Mouse (Mus musculus) stomach, embryonic 15.5 days (tissue): ENCODE results near the gene Plin5. TPM values are rescaled to one million over a fixed set of nuclear protein-coding genes. Genes with fewer than 3 reads are reported as not detected.
A peak's percentile ranks its signal among the peaks of the same experiment; 100 is the strongest.

Source experiments
- ATAC-seq: fragments of 200-750 bp; cut with Nextera tagmentation; 2 replicates; pipeline ENCODE4 v1.8.0; 2017; ENCODE audit warnings: low read depth, moderate number of reproducible peaks, moderate TSS enrichment; ENCODE audit not compliant: insufficient read depth, low FRiP score
- H3K27ac ChIP-seq: fragments of 300-500 bp; sonication (generic); 2 replicates; pipeline ENCODE4 v1.5.1; 2015; ENCODE audit warnings: mild to moderate bottlenecking, inconsistent platforms
- H3K27me3 ChIP-seq: fragments of 300-500 bp; sonication (generic); replicated peaks from 2 replicates; pipeline ENCODE4 v1.6.1; 2015; ENCODE audit warnings: inconsistent platforms
- H3K36me3 ChIP-seq: fragments of 300-500 bp; sonication (generic); 2 replicates; pipeline ENCODE4 v1.6.1; 2015; ENCODE audit warnings: inconsistent platforms
- H3K4me1 ChIP-seq: fragments of 300-500 bp; sonication (generic); 2 replicates; pipeline ENCODE4 v1.6.1; 2015; ENCODE audit warnings: inconsistent platforms
- H3K4me2 ChIP-seq: fragments of 300-500 bp; sonication (generic); 2 replicates; pipeline ENCODE4 v1.6.1; 2015; ENCODE audit warnings: mild to moderate bottlenecking, inconsistent platforms
- H3K4me3 ChIP-seq: fragments of 300-500 bp; sonication (generic); replicated peaks from 2 replicates; pipeline ENCODE4 v1.5.1; 2015; ENCODE audit warnings: inconsistent platforms
- H3K9ac ChIP-seq: fragments of 300-500 bp; sonication (generic); 2 replicates; pipeline ENCODE4 v1.6.1; 2015; ENCODE audit warnings: inconsistent platforms
- H3K9me3 ChIP-seq: fragments of 300-500 bp; sonication (generic); 2 replicates; pipeline ENCODE4 v1.6.1; 2016; ENCODE audit warnings: inconsistent platforms
- WGBS: fragments of 180-500 bp; shearing (Covaris S2); methylation state at CpG from one replicate; pipeline ENCODE4 v1.1.7; 2015; 5-methylcytosine and 5-hydroxymethylcytosine counted together
- polyA plus RNA-seq: library from polyadenylated mRNA; unstranded; fragments of >200 nt; fragmentation: Nextera tagmentation; extraction: Ambion mirVana; gene quantifications from 2 replicates; pipeline ENCODE4 v1.2.1, GENCODE M21; 2015

Plin5 gene
- polyA plus RNA-seq, 1 experiment from 2014 or later: 0.42 TPM

- no peak for ATAC-seq
- 40% methylated on average over 7 of the region's 7 CpGs for WGBS
These were observed 14.4 kb upstream of the Plin5 start for GRCm38 (mm10) chr17:56131814-56132213.

DNA sequence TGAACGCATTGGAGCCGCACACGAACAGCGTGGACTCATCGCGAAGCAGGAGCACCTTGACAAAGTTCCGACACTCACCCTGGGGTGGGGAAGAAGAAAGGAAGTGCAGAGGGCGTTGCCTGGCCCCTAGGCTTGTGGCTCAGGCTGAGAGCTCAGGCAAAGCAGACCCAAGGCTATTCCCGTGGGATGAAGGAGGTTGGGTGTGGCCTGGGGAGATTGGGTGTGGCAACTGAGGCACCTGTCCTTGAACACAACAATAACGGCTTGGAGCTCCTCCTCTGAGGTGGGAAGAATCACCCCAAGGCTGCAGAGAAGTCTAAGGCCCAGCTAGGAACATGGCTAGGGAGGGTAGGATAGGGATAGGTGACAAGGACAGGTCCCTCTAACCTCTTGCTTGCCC, 13.7 kb upstream of the Plin5 start:
- Histone ChIP-seq H3K9me3 (no peaks in the 10 kb centered on the region), H3K36me3 (no peaks in the 10 kb centered on the region), H3K4me2 (no peak overlapping the region), H3K9ac (no peak overlapping the region), H3K27ac (no peak overlapping the region), H3K27me3 (no peaks in the 10 kb centered on the region), H3K4me3 (no peak overlapping the region), H3K4me1 (peaks cover 20% of the 10 kb centered on the region)
- WGBS: 92% methylated on average over 10 of the region's 10 CpGs
- no peak for ATAC-seq

More at GRCm38 (mm10) chr17:56131814-56132213, 14.4 kb upstream of the Plin5 start:
- Histone ChIP-seq H3K36me3 (no peaks in the 10 kb centered on the region), H3K4me2 (no peak overlapping the region), H3K9me3 (no peaks in the 10 kb centered on the region), H3K27me3 (no peaks in the 10 kb centered on the region), H3K9ac (no peak overlapping the region), H3K4me3 (no peak overlapping the region), H3K27ac (no peak overlapping the region), H3K4me1 (peaks cover 20% of the 10 kb centered on the region)

- Histone ChIP-seq H3K4me1 (peaks cover 16% of the 10 kb centered on the region), H3K4me2 (no peak overlapping the region), H3K27me3 (peaks cover 15% of the 10 kb centered on the region), H3K9me3 (no peaks in the 10 kb centered on the region), H3K27ac (no peak overlapping the region), H3K9ac (no peak overlapping the region), H3K36me3 (no peaks in the 10 kb centered on the region), H3K4me3 (no peak overlapping the region)
- WGBS: 78% methylated on average over 15 of the region's 15 CpGs
- no peak for ATAC-seq
These were observed 10.8 kb upstream of the Plin5 start for GRCm38 (mm10) chr17:56128246-56128645.

DNA sequence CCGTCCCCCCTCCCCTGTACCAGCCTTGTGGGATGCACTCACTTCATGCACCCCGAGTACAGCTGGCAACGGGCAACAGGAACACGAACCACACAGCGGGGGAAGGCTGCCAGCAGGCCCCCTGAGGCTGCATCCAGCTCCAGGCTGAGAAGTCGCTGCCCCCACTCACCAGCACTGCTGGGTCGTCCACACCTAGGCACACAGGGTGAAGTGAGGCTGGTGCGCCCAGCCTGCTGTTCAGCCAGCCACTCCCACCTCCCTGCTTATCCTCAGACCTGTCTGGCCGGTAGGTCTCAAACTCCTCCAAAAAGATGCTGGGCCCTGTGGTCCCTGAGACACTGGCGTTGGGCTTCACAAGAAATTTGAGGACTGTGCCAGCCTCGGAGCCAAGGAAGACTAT, 8.8 kb upstream of the Plin5 start:
- no peak for ATAC-seq
- H3K27me3 ChIP-seq: peaks cover 29% of the 10 kb centered on the region
- H3K4me3 ChIP-seq: no peak overlapping the region
- H3K9ac ChIP-seq: no peak overlapping the region
- no peaks in the 10 kb centered on the region for H3K36me3 ChIP-seq
- H3K4me1 ChIP-seq: peaks cover 12% of the 10 kb centered on the region
- no peak overlapping the region for H3K27ac ChIP-seq
- no peaks in the 10 kb centered on the region for H3K9me3 ChIP-seq
- 72% methylated on average over 11 of the region's 11 CpGs for WGBS
- H3K4me2 ChIP-seq: no peak overlapping the region

DNA sequence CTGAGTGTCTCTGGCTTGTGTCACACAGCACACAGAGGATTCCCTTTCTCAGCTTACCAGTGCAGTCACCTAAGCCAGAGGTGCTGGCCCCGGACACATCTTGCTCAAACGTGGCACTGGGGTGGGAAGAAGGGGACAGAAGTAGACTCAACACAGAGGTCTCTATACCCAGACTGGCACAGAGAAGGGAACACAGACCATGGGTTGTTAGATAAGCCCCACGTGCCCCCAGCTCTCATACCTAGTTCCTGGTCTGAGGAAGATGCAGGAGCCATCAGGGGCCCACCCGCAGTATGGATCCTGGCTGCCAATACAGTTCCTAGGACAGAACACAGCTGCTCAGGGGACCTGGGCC, 7.9 kb upstream of the Plin5 start:
- H3K4me2 ChIP-seq: no peak overlapping the region
- H3K9me3 ChIP-seq: no peaks in the 10 kb centered on the region
- no peak for ATAC-seq
- no peak overlapping the region for H3K9ac ChIP-seq
- no peak overlapping the region for H3K27ac ChIP-seq
- WGBS: 89% methylated on average over 4 of the region's 4 CpGs
- H3K4me3 ChIP-seq: no peak overlapping the region
- peaks cover 16% of the 10 kb centered on the region for H3K4me1 ChIP-seq
- H3K27me3 ChIP-seq: peaks cover 38% of the 10 kb centered on the region
- no peaks in the 10 kb centered on the region for H3K36me3 ChIP-seq

DNA sequence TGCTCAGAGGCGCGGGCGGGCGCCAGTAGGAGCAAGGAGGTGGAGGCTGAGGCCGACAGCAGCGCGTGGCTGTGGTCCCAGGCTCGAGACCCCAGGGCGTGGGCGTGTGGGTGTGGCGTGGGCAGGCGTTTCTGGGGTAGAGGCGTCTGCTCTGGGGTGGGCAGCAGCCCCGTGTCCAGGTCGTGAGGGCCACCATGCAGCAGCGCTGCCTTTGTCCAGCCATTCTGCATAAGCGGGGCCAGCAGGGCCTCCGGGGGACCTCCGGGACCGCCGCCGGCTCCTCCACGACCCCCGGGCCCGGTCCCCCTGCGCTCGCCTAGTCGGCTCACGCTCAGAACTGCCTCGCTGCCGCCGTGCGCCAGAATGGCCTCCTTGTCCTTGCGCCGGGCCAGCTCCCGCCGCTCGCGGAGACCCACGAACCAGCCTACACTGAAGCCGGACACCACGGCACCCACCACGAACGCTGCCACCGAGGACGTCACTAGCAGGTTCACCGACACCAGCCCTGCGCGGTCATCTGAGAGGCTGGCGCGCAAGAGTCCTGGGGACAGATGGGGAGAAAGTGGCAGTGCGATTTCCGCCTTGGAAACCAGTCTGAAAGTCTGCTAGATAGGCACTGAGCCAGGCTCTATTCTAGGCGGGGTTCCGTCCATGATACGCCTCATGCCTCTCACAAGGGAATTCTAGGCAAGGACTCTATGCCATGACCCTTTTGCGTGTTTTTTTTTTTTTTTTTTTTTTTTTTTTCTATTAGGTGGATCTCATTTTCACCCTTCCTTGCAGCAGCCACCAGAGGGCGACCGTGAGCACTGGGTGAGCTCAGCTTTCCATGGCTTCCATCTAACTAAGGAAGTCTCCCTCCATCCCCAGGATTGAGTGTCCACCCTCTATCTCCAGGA, 7.2 kb upstream of the Plin5 start:
- H3K4me1 ChIP-seq: peaks cover 23% of the 10 kb centered on the region
- H3K27me3 ChIP-seq: peaks cover 44% of the 10 kb centered on the region
- no peaks in the 10 kb centered on the region for H3K36me3 ChIP-seq
- peak; percentile 7; the same call in 1 of the 2 replicates for ATAC-seq
- H3K27ac ChIP-seq: no peak overlapping the region
- peak overlapping the region; percentile 45 for H3K4me3 ChIP-seq
- peak overlapping the region; percentile 20 for H3K9ac ChIP-seq
- no peaks in the 10 kb centered on the region for H3K9me3 ChIP-seq
- WGBS: 13% methylated on average over 59 of the region's 59 CpGs
- H3K4me2 ChIP-seq: peak overlapping the region; percentile 78

GRCm38 (mm10) chr17:56123681-56124340, 6.4 kb upstream of the Plin5 start:
- ATAC-seq: no peak
- H3K4me3 ChIP-seq: peak overlapping the region; percentile 45
- peaks cover 51% of the 10 kb centered on the region for H3K27me3 ChIP-seq
- H3K4me2 ChIP-seq: peak overlapping the region; percentile 78
- no peak overlapping the region for H3K27ac ChIP-seq
- peak overlapping the region; percentile 20 for H3K9ac ChIP-seq
- H3K4me1 ChIP-seq: peaks cover 25% of the 10 kb centered on the region
- no peaks in the 10 kb centered on the region for H3K9me3 ChIP-seq
- 42% methylated on average over 59 of the region's 59 CpGs for WGBS
- H3K36me3 ChIP-seq: no peaks in the 10 kb centered on the region

DNA sequence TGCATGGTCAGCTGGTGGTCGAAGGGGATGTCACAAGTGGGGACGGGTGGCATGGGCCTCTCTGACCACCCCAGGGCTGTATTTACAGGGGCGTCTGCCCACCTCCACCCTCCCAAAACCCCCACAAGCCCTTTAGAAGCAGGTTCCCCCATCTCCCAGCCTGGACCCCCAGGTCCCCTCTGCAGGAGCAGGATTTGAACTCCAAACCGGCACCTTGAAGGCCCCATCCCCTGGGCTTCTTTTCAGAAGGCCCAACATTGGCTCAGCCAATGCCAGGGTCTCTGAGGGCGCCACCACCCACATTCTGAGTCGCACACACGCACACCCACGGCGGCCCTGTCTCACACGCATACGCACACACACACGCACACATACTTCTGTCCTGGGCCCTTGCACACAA, 5.8 kb upstream of the Plin5 start:
- Histone ChIP-seq H3K4me2 (no peak overlapping the region), H3K9ac (no peak overlapping the region), H3K36me3 (no peaks in the 10 kb centered on the region), H3K27me3 (peaks cover 55% of the 10 kb centered on the region), H3K4me1 (peaks cover 25% of the 10 kb centered on the region), H3K9me3 (no peaks in the 10 kb centered on the region), H3K27ac (no peak overlapping the region), H3K4me3 (no peak overlapping the region)
- no peak for ATAC-seq
- WGBS: 88% methylated on average over 12 of the region's 12 CpGs

DNA sequence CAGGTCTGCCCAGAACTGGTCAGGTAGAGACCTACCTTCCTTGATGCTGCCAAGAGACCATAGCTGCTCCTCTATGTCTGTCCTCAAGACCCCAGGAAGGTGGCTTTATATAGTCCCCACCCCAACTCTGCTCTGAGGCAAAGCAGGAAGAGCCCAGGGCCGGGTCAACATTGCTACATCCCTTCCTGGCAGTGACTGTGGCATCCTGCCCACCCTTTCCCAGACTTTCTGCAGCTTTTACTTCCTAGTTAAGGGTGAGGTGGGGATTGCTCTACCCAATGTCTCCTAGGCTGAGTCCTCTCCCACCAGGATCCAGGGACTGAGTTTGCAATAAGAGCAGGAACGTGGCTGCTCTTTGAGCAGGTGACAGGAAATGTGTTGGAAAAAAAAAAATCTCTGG, 4.4 kb upstream of the Plin5 start, which contains the start of gene Lrg1:
Gene Lrg1 (minus strand): TSS at position 176 of the 400 bp plus-strand sequence.
- no peak within 1 kb of the TSS for H3K9ac ChIP-seq
- H3K27me3 ChIP-seq: peaks cover 57% of the 10 kb centered on the region
- no peaks in the 10 kb centered on the region for H3K9me3 ChIP-seq
- no peak for ATAC-seq
- no peak within 1 kb of the TSS for H3K27ac ChIP-seq
- H3K4me3 ChIP-seq: no peak within 1 kb of the TSS
- H3K4me1 ChIP-seq: peaks cover 29% of the 10 kb centered on the region
- no peak within 1 kb of the TSS for H3K4me2 ChIP-seq
- WGBS: 40% methylated on average over 2 of the region's 2 CpGs
- H3K36me3 ChIP-seq: no peaks in the 10 kb centered on the region

DNA sequence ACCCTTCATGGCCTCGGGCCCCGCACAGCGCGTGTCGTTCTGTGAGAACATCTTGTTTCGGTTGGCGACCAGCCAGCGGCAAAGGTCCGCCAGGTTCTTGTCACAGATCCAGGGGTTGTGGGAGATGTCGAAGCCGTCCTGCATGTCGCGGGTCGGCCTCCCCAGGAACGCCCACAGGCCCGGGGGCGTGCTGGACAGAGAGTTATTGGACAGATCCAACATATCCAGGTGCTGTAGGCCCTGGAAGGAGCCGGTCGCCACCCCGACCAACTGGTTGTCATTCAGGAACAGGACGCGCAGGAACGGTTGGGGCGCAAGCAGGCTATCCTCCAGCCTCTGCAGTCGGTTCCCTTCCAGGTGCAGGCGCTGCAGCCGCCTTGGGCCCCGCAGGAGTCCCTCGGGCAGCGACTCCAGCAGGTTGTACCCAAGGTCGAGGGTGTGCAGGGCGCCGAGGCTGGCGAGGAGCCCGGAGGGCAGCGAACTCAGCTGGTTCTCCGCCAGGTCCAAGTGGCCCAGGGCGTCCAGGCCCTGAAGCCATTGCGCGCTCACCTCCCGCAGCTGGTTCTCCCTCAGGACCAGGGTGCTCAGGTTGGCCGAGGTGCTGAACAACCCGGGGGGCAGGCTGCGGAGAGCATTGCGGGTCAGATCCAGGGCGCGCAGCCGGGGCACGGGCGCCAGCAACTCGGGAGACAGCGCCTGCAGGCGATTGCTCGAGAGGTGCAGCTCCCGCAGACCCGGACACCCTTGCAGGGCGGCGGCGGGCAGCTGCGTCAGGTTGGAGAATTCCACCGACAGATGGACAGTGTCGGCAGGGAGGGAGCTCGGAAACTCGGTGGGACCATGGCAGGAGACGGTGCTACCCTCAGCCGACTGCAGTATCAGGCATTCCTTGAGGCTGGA, 2.8 kb upstream of the Plin5 start:
- ATAC-seq: no peak
- peak overlapping the region; percentile 17 for H3K4me3 ChIP-seq
- peaks cover 29% of the 10 kb centered on the region for H3K4me1 ChIP-seq
- peak overlapping the region; percentile 37 for H3K4me2 ChIP-seq
- no peak overlapping the region for H3K27ac ChIP-seq
- H3K36me3 ChIP-seq: no peaks in the 10 kb centered on the region
- no peak overlapping the region for H3K9ac ChIP-seq
- peaks cover 57% of the 10 kb centered on the region for H3K27me3 ChIP-seq
- H3K9me3 ChIP-seq: no peaks in the 10 kb centered on the region
- 5% methylated on average over 66 of the region's 66 CpGs for WGBS

- no peak overlapping the region for H3K9ac ChIP-seq
These were observed 2.0 kb upstream of the Plin5 start for GRCm38 (mm10) chr17:56119431-56119830.

More at GRCm38 (mm10) chr17:56119431-56119830, 2.0 kb upstream of the Plin5 start:
- Histone ChIP-seq H3K27me3 (peaks cover 53% of the 10 kb centered on the region), H3K4me2 (peak overlapping the region; percentile 37; the same call in 1 of the 2 replicates), H3K4me1 (peaks cover 25% of the 10 kb centered on the region), H3K27ac (no peak overlapping the region), H3K9me3 (no peaks in the 10 kb centered on the region), H3K4me3 (no peak overlapping the region), H3K36me3 (no peaks in the 10 kb centered on the region)
- no peak for ATAC-seq
- WGBS: 26% methylated on average over 12 of the region's 12 CpGs
